Mouse (Mus musculus) kidney, embryonic 16.5 days (tissue): Measurements from ENCODE around the gene Atp11a. TPM values are rescaled to one million over a fixed set of nuclear protein-coding genes. Genes with fewer than 3 reads are reported as not detected.

Experiments used
- ATAC-seq: fragments of 200-750 bp; cut with Nextera tagmentation; 2 replicates; pipeline ENCODE4 v1.8.0; 2017; ENCODE audit warnings: moderate TSS enrichment; ENCODE audit not compliant: low FRiP score, low TSS enrichment
- H3K27ac ChIP-seq: fragments of 300-500 bp; sonication (generic); 2 replicates; pipeline ENCODE4 v1.5.1; 2014; ENCODE audit warnings: low read length
- H3K27me3 ChIP-seq: fragments of 300-500 bp; sonication (generic); 2 replicates; pipeline ENCODE4 v1.6.1; 2014; ENCODE audit warnings: low read length, control low read depth, mixed read lengths; ENCODE audit not compliant: insufficient read depth
- H3K36me3 ChIP-seq: fragments of 300-500 bp; sonication (generic); 2 replicates; pipeline ENCODE4 v1.6.1; 2014; ENCODE audit warnings: low read length, control low read depth, mixed read lengths; ENCODE audit not compliant: insufficient read depth
- H3K4me1 ChIP-seq: fragments of 300-500 bp; sonication (generic); 2 replicates; pipeline ENCODE4 v1.6.1; 2014; ENCODE audit warnings: low read length, control low read depth, mixed read lengths; ENCODE audit not compliant: insufficient read depth
- H3K4me2 ChIP-seq: fragments of 300-500 bp; sonication (generic); replicated peaks from 2 replicates; pipeline ENCODE4 v1.6.1; 2014; ENCODE audit warnings: low read depth, low read length
- H3K4me3 ChIP-seq: fragments of 300-500 bp; sonication (generic); 2 replicates; pipeline ENCODE4 v1.5.1; 2014; ENCODE audit warnings: mild to moderate bottlenecking, low read length
- H3K9ac ChIP-seq: fragments of 300-500 bp; sonication (generic); replicated peaks from 2 replicates; pipeline ENCODE4 v1.6.1; 2014; ENCODE audit warnings: low read length
- H3K9me3 ChIP-seq: fragments of 300-500 bp; sonication (generic); 2 replicates; pipeline ENCODE4 v1.6.1; 2016; ENCODE audit warnings: low read length, control low read depth
- WGBS: fragments of 180-500 bp; shearing (Covaris S2); extraction: QIAGEN DNeasy Blood & Tissue Kit; methylation state at CpG from one replicate; pipeline ENCODE4 v1.1.7; 2014; 5-methylcytosine and 5-hydroxymethylcytosine counted together
- polyA plus RNA-seq: library from polyadenylated mRNA; unstranded; fragments of >200 nt; fragmentation: Nextera tagmentation; extraction: Ambion mirVana; gene quantifications from 2 replicates; pipeline ENCODE4 v1.2.1, GENCODE M21; 2015

Atp11a gene
- polyA plus RNA-seq, 1 experiment from 2014 or later: 14.4 TPM

DNA sequence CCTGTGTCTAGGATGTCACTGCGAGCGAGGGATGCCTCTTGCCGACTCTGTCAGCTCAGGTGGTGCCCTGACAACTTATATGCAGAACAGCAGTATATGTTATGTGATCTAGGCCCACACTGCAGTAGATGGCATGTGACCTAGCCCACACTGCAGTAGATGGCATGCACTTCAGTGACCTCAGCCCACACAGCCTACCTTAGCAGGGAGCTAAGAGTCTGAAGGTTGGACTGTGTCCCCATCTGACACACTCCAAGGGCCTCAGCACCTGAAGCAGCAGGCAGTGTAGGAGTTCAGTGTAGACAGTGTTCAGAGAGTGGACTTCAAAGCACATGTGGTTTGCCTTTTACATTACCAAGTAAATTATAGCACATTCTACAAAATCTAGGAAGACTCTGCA, 10.4 kb downstream of the Atp11a start:
- H3K27me3 ChIP-seq: no peaks in the 10 kb centered on the region

DNA sequence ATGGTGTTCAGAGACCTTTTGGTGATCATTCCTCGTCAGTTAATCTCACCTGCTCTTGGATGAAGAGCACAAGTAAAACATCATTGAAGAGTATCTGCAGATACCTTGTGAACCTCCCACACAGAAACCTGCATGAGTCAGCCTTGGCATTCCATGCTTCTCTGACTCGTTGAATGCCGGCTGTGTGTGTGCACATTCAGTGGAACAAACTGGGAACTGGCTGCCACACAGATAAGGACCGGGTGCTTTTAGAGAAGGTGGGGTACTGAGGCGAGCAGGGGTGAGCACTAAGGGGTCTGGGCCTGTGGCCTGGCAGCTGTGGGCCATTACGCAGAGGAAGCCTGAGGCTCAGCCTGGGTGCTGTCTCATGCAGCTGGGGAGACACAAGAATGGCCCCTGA, 11.9 kb downstream of the Atp11a start:
- Histone ChIP-seq H3K4me2 (no peak overlapping the region), H3K27me3 (no peaks in the 10 kb centered on the region), H3K9ac (no peak overlapping the region), H3K9me3 (no peaks in the 10 kb centered on the region), H3K27ac (no peak overlapping the region), H3K36me3 (no peaks in the 10 kb centered on the region), H3K4me1 (0 out of 2 replicates have a peak, but pooled peaks cover 2% of the 10 kb centered on the region), H3K4me3 (no peak overlapping the region)
- WGBS: 72% methylated on average over 6 of the region's 6 CpGs
- no peak for ATAC-seq

More for the DNA sequence above, 10.4 kb downstream of the Atp11a start:
- Histone ChIP-seq H3K4me3 (no peak overlapping the region), H3K36me3 (no peaks in the 10 kb centered on the region), H3K9me3 (no peaks in the 10 kb centered on the region), H3K27ac (no peak overlapping the region), H3K4me1 (no peaks in the 10 kb centered on the region), H3K9ac (no peak overlapping the region), H3K4me2 (no peak overlapping the region)
- WGBS: 98% methylated on average over 3 of the region's 3 CpGs
- no peak for ATAC-seq

DNA sequence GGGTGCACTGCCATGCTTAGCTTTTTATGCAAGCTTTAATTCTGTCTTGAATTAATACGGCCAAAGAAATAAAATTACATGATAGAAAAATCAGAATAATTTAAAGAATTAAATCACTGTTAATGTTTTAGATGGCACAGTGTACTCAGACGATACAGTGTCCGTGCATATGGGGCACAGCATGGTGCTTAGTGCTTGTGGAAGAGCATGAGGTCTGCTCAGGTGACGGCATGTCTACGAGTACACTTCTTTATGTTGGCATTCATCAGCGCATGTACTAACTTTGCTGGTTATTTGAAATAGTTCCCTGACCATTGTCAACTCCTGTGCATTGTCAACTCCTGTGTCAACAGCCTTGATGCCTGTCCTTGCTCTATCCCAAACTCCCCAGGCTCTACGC, 12.5 kb downstream of the Atp11a start:
- Histone ChIP-seq H3K4me2 (no peak overlapping the region), H3K27me3 (no peaks in the 10 kb centered on the region), H3K27ac (no peak overlapping the region), H3K4me1 (peaks cover 7% of the 10 kb centered on the region; the same call in 1 of the 2 replicates), H3K9me3 (no peaks in the 10 kb centered on the region), H3K36me3 (no peaks in the 10 kb centered on the region), H3K4me3 (no peak overlapping the region), H3K9ac (no peak overlapping the region)
- WGBS: 95% methylated on average over 7 of the region's 7 CpGs
- no peak for ATAC-seq

DNA sequence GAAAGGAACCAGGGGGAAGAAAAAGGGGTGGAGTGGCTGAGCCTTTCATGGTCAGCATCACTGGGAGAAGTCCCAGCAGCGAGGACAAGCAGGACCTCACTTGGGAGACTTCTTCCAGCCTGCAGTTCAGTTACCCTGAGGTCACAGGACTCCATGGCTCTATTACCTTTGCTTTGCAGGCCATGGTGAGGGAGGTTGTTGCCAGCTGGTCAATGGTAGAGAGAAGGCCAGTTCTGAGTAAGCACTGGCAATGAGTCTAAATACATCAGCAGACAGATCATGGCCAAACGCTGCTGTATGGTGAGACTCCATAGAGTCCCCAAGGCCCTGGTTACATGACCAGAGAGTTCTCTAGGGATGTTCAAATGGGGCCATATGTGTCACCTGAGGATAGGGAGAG, 15.5 kb downstream of the Atp11a start:
- Histone ChIP-seq H3K36me3 (no peaks in the 10 kb centered on the region), H3K4me2 (no peak overlapping the region), H3K27ac (no peak overlapping the region), H3K9me3 (no peaks in the 10 kb centered on the region), H3K4me3 (no peak overlapping the region), H3K9ac (no peak overlapping the region), H3K4me1 (peaks cover 28% of the 10 kb centered on the region), H3K27me3 (no peaks in the 10 kb centered on the region)
- 85% methylated on average over 2 of the region's 2 CpGs for WGBS
- no peak for ATAC-seq

DNA sequence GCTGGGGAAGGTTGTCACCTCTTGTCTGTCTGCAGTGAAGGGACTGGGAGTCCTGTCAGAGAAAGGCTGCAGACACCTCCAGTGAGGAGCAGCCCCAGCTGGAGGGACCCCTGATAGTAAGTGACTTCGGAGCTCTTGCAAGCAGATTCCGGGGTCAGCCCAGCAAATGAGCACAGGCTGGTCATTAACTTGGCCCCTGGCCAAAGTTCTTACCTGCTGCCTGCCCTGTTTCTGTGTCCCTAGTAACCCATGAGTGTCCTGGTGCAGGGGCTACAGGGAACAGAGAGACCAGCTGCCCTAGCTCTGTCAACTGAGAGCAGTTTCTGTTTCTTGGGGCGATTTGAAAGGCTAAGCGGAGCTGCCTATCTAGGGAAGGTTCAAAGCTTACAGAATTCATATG, 17.1 kb downstream of the Atp11a start:
- no peak overlapping the region for H3K4me2 ChIP-seq
- H3K36me3 ChIP-seq: no peaks in the 10 kb centered on the region
- 59% methylated on average over 4 of the region's 4 CpGs for WGBS
- ATAC-seq: 0 out of 2 replicates have a peak, but pooled peaks have one; percentile 44
- H3K27ac ChIP-seq: peak overlapping the region; percentile 39; the same call in 1 of the 2 replicates
- H3K9ac ChIP-seq: no peak overlapping the region; the same call in 1 of the 2 replicates
- peaks cover 30% of the 10 kb centered on the region for H3K4me1 ChIP-seq
- H3K4me3 ChIP-seq: no peak overlapping the region
- no peaks in the 10 kb centered on the region for H3K9me3 ChIP-seq
- no peaks in the 10 kb centered on the region for H3K27me3 ChIP-seq

DNA sequence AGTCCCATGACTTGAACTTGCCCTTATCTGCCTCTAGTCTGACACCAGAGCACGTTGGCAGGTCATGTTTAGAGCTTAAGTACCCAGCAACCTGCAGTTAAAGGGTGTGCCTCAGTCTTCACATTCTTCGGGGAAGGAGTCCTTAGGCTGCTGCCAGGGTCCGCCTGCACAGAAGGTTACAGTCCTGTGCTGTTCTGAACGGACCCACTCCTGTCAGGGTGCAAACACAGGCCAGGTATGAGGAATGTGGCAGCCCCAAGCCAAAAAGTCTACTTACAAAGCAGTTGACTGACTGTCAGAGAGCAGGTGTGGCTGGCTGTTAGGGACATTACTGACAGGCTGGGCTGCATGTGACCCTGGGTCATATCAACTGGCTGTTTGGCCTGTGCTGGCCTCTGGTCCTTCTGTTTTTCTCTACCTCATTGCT, 18.1 kb downstream of the Atp11a start:
- H3K9ac ChIP-seq: no peak overlapping the region
- WGBS: 55% methylated on average over 4 of the region's 4 CpGs
- no peaks in the 10 kb centered on the region for H3K36me3 ChIP-seq
- peaks cover 34% of the 10 kb centered on the region for H3K4me1 ChIP-seq
- no peaks in the 10 kb centered on the region for H3K27me3 ChIP-seq
- H3K4me2 ChIP-seq: no peak overlapping the region
- H3K9me3 ChIP-seq: no peaks in the 10 kb centered on the region
- ATAC-seq: no peak
- no peak overlapping the region for H3K27ac ChIP-seq
- no peak overlapping the region for H3K4me3 ChIP-seq

DNA sequence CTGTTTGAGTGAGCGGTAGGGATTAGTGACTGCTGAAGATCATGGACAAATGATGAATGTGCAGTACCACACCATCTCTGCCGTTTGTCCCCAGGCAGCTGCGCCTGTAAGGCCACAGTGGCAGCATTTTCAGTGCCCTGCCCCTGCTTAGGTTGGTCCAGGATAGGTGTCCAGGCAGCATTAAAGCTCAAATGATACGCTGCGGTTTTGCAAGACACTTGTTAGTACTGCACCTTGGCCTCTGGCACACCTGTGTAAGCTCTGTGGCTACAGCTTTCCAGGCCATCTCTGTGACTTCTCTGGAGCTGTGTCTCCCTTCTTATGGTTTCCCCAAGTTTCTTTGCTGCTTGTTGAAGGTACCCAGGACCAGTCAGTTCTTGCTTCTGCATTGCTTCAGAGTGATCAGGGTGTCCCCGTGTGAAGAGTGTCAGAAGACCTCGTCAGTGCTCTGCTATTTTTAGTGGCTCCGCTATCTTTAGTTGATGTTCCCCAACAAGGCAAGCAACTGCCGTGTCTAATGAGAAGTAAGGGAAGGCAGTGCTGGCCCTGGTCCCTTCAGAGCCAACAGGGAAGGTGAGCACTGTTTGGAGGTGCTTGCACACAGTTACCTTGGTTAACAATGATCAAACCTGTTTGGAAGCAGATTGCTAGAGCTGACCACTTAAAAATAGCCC, 18.6 kb downstream of the Atp11a start:
- ATAC-seq: no peak

DNA sequence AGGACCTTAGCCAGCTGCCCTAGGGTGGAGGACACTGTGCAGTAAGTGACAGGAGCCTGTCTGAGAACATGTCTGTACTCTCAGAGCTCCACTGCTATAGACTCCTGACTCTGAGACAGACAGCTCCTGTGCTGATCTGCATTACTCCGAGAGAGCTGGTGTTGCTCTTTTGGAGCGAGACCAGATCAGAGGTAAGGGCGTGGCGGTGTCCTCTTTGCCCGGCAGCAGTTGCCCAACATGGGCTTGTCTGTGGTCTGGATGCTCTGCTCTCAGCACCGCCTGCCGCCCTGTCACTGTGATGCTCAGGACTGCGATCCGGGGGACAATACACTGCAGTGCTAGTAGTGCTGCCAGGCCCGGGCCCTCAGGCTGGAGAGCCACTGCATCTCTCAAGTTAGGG, 19.4 kb downstream of the Atp11a start:
- 74% methylated on average over 10 of the region's 10 CpGs for WGBS
- no peak overlapping the region for H3K27ac ChIP-seq

More for the DNA sequence above, 18.6 kb downstream of the Atp11a start:
- H3K27ac ChIP-seq: no peak overlapping the region
- H3K36me3 ChIP-seq: no peaks in the 10 kb centered on the region
- H3K9me3 ChIP-seq: no peaks in the 10 kb centered on the region
- no peak overlapping the region for H3K4me2 ChIP-seq
- peaks cover 34% of the 10 kb centered on the region for H3K4me1 ChIP-seq
- WGBS: 69% methylated on average over 9 of the region's 9 CpGs
- H3K9ac ChIP-seq: no peak overlapping the region
- H3K27me3 ChIP-seq: no peaks in the 10 kb centered on the region
- no peak overlapping the region for H3K4me3 ChIP-seq

DNA sequence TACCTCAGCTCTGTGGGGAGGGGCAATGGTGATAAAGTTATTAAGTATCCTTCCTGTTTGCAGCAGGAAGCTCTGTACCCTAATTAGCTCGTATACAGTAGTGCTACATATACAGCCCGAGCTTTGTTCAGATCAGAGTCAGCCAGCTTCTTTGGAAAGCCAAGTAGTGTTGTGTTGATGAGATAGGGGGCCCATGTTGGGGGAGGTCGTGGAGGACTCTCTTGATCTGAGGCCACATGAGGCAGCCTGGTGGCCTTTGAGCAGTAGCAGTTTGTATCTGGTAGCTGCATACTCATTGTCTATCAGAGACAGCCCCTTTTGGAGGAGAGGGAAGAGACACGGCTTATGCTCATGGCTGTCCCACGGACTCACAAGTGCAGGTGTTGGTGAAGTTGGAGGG, 20.4 kb downstream of the Atp11a start:
- Histone ChIP-seq H3K36me3 (no peaks in the 10 kb centered on the region), H3K4me1 (peaks cover 34% of the 10 kb centered on the region), H3K9ac (no peak overlapping the region), H3K4me2 (no peak overlapping the region), H3K27me3 (no peaks in the 10 kb centered on the region), H3K9me3 (no peaks in the 10 kb centered on the region), H3K4me3 (no peak overlapping the region), H3K27ac (no peak overlapping the region)
- WGBS: 57% methylated on average over 5 of the region's 5 CpGs
- ATAC-seq: no peak

More for the DNA sequence above, 19.4 kb downstream of the Atp11a start:
- H3K4me3 ChIP-seq: no peak overlapping the region
- no peaks in the 10 kb centered on the region for H3K27me3 ChIP-seq
- peaks cover 34% of the 10 kb centered on the region for H3K4me1 ChIP-seq
- no peaks in the 10 kb centered on the region for H3K36me3 ChIP-seq
- H3K4me2 ChIP-seq: no peak overlapping the region
- ATAC-seq: no peak
- H3K9ac ChIP-seq: no peak overlapping the region
- no peaks in the 10 kb centered on the region for H3K9me3 ChIP-seq

DNA sequence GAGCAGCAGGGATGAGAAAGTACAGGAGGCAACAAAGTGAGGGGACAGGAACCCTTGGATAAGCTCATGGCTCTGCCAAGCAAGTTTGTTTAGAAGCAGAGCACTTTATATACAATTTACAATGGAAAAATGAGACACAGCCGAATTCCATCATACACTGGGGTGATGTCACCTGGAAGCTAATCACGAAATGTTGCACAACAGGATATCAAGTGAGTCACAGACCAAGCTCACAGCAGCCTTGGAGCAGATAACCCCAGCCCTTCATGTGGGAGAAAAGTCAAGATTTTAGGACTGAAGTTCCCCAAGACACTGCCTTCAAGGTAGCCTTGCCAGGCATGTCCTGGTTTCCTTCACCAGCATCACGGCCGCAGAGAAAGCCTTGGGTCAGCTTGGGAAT, 22.7 kb downstream of the Atp11a start:
- WGBS: 83% methylated on average over 4 of the region's 4 CpGs
- no peaks in the 10 kb centered on the region for H3K27me3 ChIP-seq
- no peaks in the 10 kb centered on the region for H3K36me3 ChIP-seq

More for the DNA sequence above, 22.7 kb downstream of the Atp11a start:
- H3K4me1 ChIP-seq: peaks cover 24% of the 10 kb centered on the region
- H3K27ac ChIP-seq: no peak overlapping the region
- H3K9me3 ChIP-seq: no peaks in the 10 kb centered on the region
- no peak overlapping the region for H3K4me3 ChIP-seq
- H3K4me2 ChIP-seq: no peak overlapping the region
- no peak overlapping the region for H3K9ac ChIP-seq
- no peak for ATAC-seq
